Mouse (Mus musculus): ENCODE measurements around the gene Gm49510. TPM values are rescaled to one million over a fixed set of nuclear protein-coding genes. Genes with fewer than 3 reads are reported as not detected.

Gene Gm49510
- total RNA-seq, 1 experiment = not detected

DNA sequence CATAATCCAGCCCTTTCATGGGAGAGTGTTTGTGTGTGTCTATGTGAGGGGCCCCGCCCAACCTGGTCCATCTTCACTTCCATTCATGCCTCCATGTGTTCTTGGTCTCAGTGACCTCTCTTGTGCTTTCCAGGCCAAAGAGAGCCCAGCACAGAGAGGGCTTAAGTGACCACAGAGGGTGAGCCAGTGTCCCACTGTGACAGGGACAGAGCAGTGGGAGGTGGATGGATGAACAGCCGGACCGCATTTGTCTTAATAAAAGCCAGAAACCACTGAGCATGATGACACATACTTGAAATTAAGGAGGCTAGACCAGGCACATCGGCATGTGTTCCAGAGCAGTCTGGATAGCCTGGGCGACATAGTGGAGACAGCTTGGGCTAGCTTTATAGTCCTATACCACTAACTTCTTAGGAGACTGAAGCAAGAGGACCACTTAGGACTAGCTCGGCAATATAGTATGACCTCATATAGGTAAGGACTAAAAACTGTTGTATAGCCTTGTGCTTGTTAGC is 30.8 kb downstream of the Gm49510 start:
- no peak for DNase-seq (ENCODE audit: low read depth, low spot score)
- peaks cover 3% of the 10 kb centered on the region; the same call in 1 of the 2 replicates for H3K36me3 ChIP-seq (ENCODE audit: control insufficient read depth, insufficient read depth, low read length, poor library complexity, severe bottlenecking)
- no peak overlapping the region for H3K4me3 ChIP-seq (ENCODE audit: insufficient read depth in 1 of 2, low read depth in 1 of 2, low read length in 2 of 2, poor library complexity in 1 of 2, severe bottlenecking in 1 of 2)
- H3K4me1 ChIP-seq (ENCODE audit: control insufficient read depth in 2 of 2, insufficient read depth in 2 of 2, low read length in 2 of 2, poor library complexity in 1 of 2) = peaks cover 15 to 16% of the 10 kb centered on the region in 2 experiments
- no peak overlapping the region for H3K9ac ChIP-seq (ENCODE audit: insufficient read depth, low read depth, low read length, poor library complexity, severe bottlenecking)
- H3K9me3 ChIP-seq (ENCODE audit: control insufficient read depth, insufficient read depth, low read depth, low read length) = no peaks in the 10 kb centered on the region
- no peak for TF ChIP-seq ZC3H11A (IDR thresholded peaks at IDR 0.05; ENCODE audit: borderline replicate concordance, low read depth, low read length)
- no peak for TF ChIP-seq ZNF384 (IDR thresholded peaks at IDR 0.05; ENCODE audit: low read depth, low read length)
- no peak for TF ChIP-seq HCFC1 (IDR thresholded peaks at IDR 0.05; ENCODE audit: borderline replicate concordance, insufficient read depth, low read length)
- TF ChIP-seq MAFK (IDR thresholded peaks at IDR 0.05; ENCODE audit: insufficient read depth, low read depth, low read length) = no peak
- TF ChIP-seq CHD2 (IDR thresholded peaks at IDR 0.05; ENCODE audit: low read depth, low read length) = no peak
- H3K27ac ChIP-seq (ENCODE audit: insufficient read depth, low read depth, low read length, poor library complexity, severe bottlenecking) = no peak overlapping the region
- in situ Hi-C loops (cut with MboI; ENCODE audit: low sequenced_read_pairs in 2 of 2, unreplicated experiment in 2 of 2) = no loop called here

GRCm38 (mm10) chr15:78930801-78931426 is 31.4 kb downstream of the Gm49510 start:
- TF ChIP-seq ZC3H11A (IDR thresholded peaks at IDR 0.05; ENCODE audit: borderline replicate concordance, low read depth, low read length) = no peak
- no peak for TF ChIP-seq HCFC1 (IDR thresholded peaks at IDR 0.05; ENCODE audit: borderline replicate concordance, insufficient read depth, low read length)
- Histone ChIP-seq H3K4me3 (ENCODE audit: insufficient read depth in 1 of 2, low read depth in 1 of 2, low read length in 2 of 2, poor library complexity in 1 of 2, severe bottlenecking in 1 of 2) (no peak overlapping the region), H3K9me3 (ENCODE audit: control insufficient read depth, insufficient read depth, low read depth, low read length) (no peaks in the 10 kb centered on the region), H3K27ac (ENCODE audit: insufficient read depth, low read depth, low read length, poor library complexity, severe bottlenecking) (no peak overlapping the region), H3K4me1 (ENCODE audit: control insufficient read depth in 2 of 2, insufficient read depth in 2 of 2, low read length in 2 of 2, poor library complexity in 1 of 2) (peaks cover 8 to 10% of the 10 kb centered on the region in 2 experiments), H3K36me3 (ENCODE audit: control insufficient read depth, insufficient read depth, low read length, poor library complexity, severe bottlenecking) (peaks cover 3% of the 10 kb centered on the region; the same call in 1 of the 2 replicates), H3K9ac (ENCODE audit: insufficient read depth, low read depth, low read length, poor library complexity, severe bottlenecking) (no peak overlapping the region)
- no peak for DNase-seq (ENCODE audit: low read depth, low spot score)
- in situ Hi-C loops (cut with MboI; ENCODE audit: low sequenced_read_pairs in 2 of 2, unreplicated experiment in 2 of 2) = no loop called here

GRCm38 (mm10) chr15:78931577-78931976 is 32.1 kb downstream of the Gm49510 start:
- no peak for DNase-seq (ENCODE audit: low read depth, low spot score)
- H3K9ac ChIP-seq (ENCODE audit: insufficient read depth, low read depth, low read length, poor library complexity, severe bottlenecking) = no peak overlapping the region
- H3K9me3 ChIP-seq (ENCODE audit: control insufficient read depth, insufficient read depth, low read depth, low read length) = no peaks in the 10 kb centered on the region
- no peak overlapping the region for H3K27ac ChIP-seq (ENCODE audit: insufficient read depth, low read depth, low read length, poor library complexity, severe bottlenecking)
- peaks cover 3 to 16% of the 10 kb centered on the region in 2 experiments; a peak in 3 of 4 replicates for H3K4me1 ChIP-seq (ENCODE audit: control insufficient read depth in 2 of 2, insufficient read depth in 2 of 2, low read length in 2 of 2, poor library complexity in 1 of 2)
- H3K36me3 ChIP-seq (ENCODE audit: control insufficient read depth, insufficient read depth, low read length, poor library complexity, severe bottlenecking) = peaks cover 5% of the 10 kb centered on the region; the same call in 1 of the 2 replicates
- TF ChIP-seq CHD2 (IDR thresholded peaks at IDR 0.05; ENCODE audit: low read depth, low read length) (no peak), ZNF384 (IDR thresholded peaks at IDR 0.05; ENCODE audit: low read depth, low read length) (no peak), HCFC1 (IDR thresholded peaks at IDR 0.05; ENCODE audit: borderline replicate concordance, insufficient read depth, low read length) (no peak), MAFK (IDR thresholded peaks at IDR 0.05; ENCODE audit: insufficient read depth, low read depth, low read length) (no peak), ZC3H11A (IDR thresholded peaks at IDR 0.05; ENCODE audit: borderline replicate concordance, low read depth, low read length) (no peak)
- no peak overlapping the region for H3K4me3 ChIP-seq (ENCODE audit: insufficient read depth in 1 of 2, low read depth in 1 of 2, low read length in 2 of 2, poor library complexity in 1 of 2, severe bottlenecking in 1 of 2)
- in situ Hi-C loops (cut with MboI; ENCODE audit: low sequenced_read_pairs in 2 of 2, unreplicated experiment in 2 of 2) = no loop called here

DNA sequence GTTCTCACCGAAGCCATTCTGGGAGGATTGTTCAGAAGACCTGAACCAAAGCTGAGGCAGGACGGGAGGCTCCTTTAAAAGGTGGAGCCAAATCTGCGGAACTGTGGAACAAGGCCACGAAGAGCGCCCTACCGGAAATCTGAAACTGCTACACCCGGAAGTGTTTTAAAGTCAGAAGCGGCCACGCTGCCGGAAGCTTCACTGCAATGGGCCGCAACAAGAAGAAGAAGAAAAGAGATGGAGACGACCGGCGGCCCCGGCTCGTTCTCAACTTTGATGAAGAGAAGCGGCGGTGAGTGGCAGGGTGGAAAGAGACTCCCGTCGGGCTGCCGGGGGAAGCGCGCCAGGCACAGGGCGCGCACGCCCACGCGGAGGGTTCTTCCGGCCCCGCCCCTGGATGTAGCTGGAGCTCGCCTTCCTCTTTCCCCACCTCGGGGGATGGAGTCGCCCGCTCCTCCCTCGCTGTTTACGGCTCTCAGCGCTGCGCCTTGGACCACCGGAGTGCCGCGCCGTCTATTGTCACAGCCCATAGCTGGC is 35.4 kb downstream of the Gm49510 start, which contains the start of gene Nol12:
TSS of gene Nol12 (plus strand) at position 150 of the 537 bp plus-strand sequence.
- Histone ChIP-seq H3K27ac (ENCODE audit: insufficient read depth, low read depth, low read length, poor library complexity, severe bottlenecking) (peak within 1 kb of the TSS; percentile 91), H3K9me3 (ENCODE audit: control insufficient read depth, insufficient read depth, low read depth, low read length) (no peaks in the 10 kb centered on the region), H3K36me3 (ENCODE audit: control insufficient read depth, insufficient read depth, low read length, poor library complexity, severe bottlenecking) (peaks cover 29% of the 10 kb centered on the region), H3K4me3 (ENCODE audit: insufficient read depth in 1 of 2, low read depth in 1 of 2, low read length in 2 of 2, poor library complexity in 1 of 2, severe bottlenecking in 1 of 2) (peak within 1 kb of the TSS; percentile 75 to 99), H3K4me1 (ENCODE audit: control insufficient read depth in 2 of 2, insufficient read depth in 2 of 2, low read length in 2 of 2, poor library complexity in 1 of 2) (peaks cover 0 to 12% of the 10 kb centered on the region in 2 experiments; a peak in 1 of 4 replicates), H3K9ac (ENCODE audit: insufficient read depth, low read depth, low read length, poor library complexity, severe bottlenecking) (peak within 1 kb of the TSS; percentile 97)
- TF ChIP-seq HCFC1 (IDR thresholded peaks at IDR 0.05; ENCODE audit: borderline replicate concordance, insufficient read depth, low read length) = peak; percentile 85
- no peak for TF ChIP-seq ZNF384 (IDR thresholded peaks at IDR 0.05; ENCODE audit: low read depth, low read length)
- in situ Hi-C loops (cut with MboI; ENCODE audit: low sequenced_read_pairs in 2 of 2, unreplicated experiment in 2 of 2) = no loop called here
- DNase-seq (ENCODE audit: low read depth, low spot score) = peak; percentile 91
